ENCODE assay signal across 11 mouse cellular contexts in the genomic region with DNA sequence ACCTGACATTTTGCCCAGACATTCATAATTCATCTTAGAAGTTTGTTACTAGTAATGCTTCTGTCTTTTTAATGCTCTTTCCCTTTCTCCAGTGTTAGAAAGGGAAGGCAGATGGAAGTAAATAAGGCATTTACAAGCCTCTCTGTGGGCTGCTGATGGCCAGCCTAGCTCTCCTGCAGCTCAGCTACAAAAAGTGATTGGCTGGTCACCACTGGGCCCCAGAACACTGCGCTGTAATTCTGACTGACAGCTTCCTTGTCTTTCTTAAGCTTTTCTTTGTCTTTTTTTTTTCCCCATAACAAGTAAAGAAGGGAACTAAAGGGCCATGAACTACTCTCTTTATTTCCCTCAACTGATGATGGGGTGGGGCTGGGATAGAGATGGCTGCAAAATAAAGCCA.
"Had no signal": no experiment of that assay in that cellular context is flagged by ENCODE, and none has a peak within 500 bp of the region (broad histone marks: within the 10 kb centered on the region; RNA-seq: fewer than 3 reads in every experiment).

No protein-coding gene starts in this region.

- ATAC-seq: liver, embryonic 12.5 days had no signal

- H3K36me3 ChIP-seq: limb, embryonic 15.5 days; liver, embryonic 12.5 days; neural tube, embryonic 15.5 days had no signal

- H3K4me1 ChIP-seq: limb, embryonic 15.5 days; liver, embryonic 12.5 days; neural tube, embryonic 15.5 days had no signal

- H3K27ac ChIP-seq: limb, embryonic 15.5 days; liver, embryonic 12.5 days; neural tube, embryonic 15.5 days had no signal

- H3K9ac ChIP-seq: limb, embryonic 15.5 days; liver, embryonic 12.5 days; lung, embryonic 14.5 days; neural tube, embryonic 15.5 days had no signal

- DNase-seq: kidney, adult 11 months; kidney, postnatal 14 days; lung, embryonic 14.5 days; lung, postnatal 10 days; lung, postnatal 4 days; right cerebral cortex, postnatal 25 days; thymus, postnatal 36 days had no signal

- H3K27me3 ChIP-seq: limb, embryonic 15.5 days; liver, embryonic 12.5 days; neural tube, embryonic 15.5 days had no signal

- H3K4me3 ChIP-seq: limb, embryonic 15.5 days; liver, embryonic 12.5 days; myocyte; neural tube, embryonic 15.5 days had no signal

- H3K4me2 ChIP-seq: limb, embryonic 15.5 days; liver, embryonic 12.5 days; lung, embryonic 14.5 days; neural tube, embryonic 15.5 days had no signal

- H3K9me3 ChIP-seq: limb, embryonic 15.5 days; liver, embryonic 12.5 days; neural tube, embryonic 15.5 days had no signal
